Mouse (Mus musculus): Measurements from ENCODE around the gene Cxcl15.

- TF ChIP-seq POLR2A (IDR thresholded peaks at IDR 0.05; ENCODE audit: control insufficient read depth, low read depth, low read length) (no peak), CTCF (IDR thresholded peaks at IDR 0.05; ENCODE audit: control insufficient read depth, insufficient read depth, insufficient replicate concordance, low read depth, low read length) (no peak)
Measured at GRCm38 (mm10) chr5:90753934-90754333, 40.4 kb upstream of the Cxcl15 start.

All from testis, adult 2 months (tissue).